In genomic region chr8:122407678-122408077, GRCm38 (mm10) we compare ENCODE assay signal across 27 mouse cellular contexts. TPM values are rescaled to one million over a fixed set of nuclear protein-coding genes. Genes with fewer than 3 reads are reported as not detected.
"Had no signal": no experiment of that assay in that cellular context is flagged by ENCODE, and none has a peak within 500 bp of the region (broad histone marks: within the 10 kb centered on the region; RNA-seq: fewer than 3 reads in every experiment).

No protein-coding gene starts in this region.

- H3K9me3 ChIP-seq: kidney, embryonic 15.5 days; limb, embryonic 12.5 days; limb, embryonic 15.5 days; liver, embryonic 15.5 days; midbrain, embryonic 12.5 days; midbrain, embryonic 15.5 days; neural tube, embryonic 12.5 days; neural tube, embryonic 15.5 days had no signal

- H3K27me3 ChIP-seq: kidney, embryonic 15.5 days; limb, embryonic 12.5 days; limb, embryonic 15.5 days; liver, embryonic 15.5 days; midbrain, embryonic 12.5 days; midbrain, embryonic 15.5 days; neural tube, embryonic 12.5 days; neural tube, embryonic 15.5 days had no signal

- H3K4me1 ChIP-seq: kidney, embryonic 15.5 days; limb, embryonic 12.5 days; limb, embryonic 15.5 days; midbrain, embryonic 12.5 days; midbrain, embryonic 15.5 days; neural tube, embryonic 12.5 days; neural tube, embryonic 15.5 days had no signal

- H3K4me2 ChIP-seq: kidney, embryonic 15.5 days; limb, embryonic 12.5 days; limb, embryonic 15.5 days; liver, embryonic 15.5 days; lung, embryonic 14.5 days; midbrain, embryonic 12.5 days; midbrain, embryonic 15.5 days; neural tube, embryonic 12.5 days; neural tube, embryonic 15.5 days had no signal

- H3K9ac ChIP-seq: kidney, embryonic 15.5 days; limb, embryonic 12.5 days; limb, embryonic 15.5 days; liver, embryonic 15.5 days; lung, embryonic 14.5 days; midbrain, embryonic 12.5 days; midbrain, embryonic 15.5 days; neural tube, embryonic 12.5 days; neural tube, embryonic 15.5 days had no signal

- DNase-seq: kidney, adult 2 months; kidney, postnatal 10 days; kidney, postnatal 36 days; left cerebral cortex, postnatal 4 days; lung, embryonic 14.5 days; right cerebral cortex, adult 18-20 months; right cerebral cortex, postnatal 14 days; right cerebral cortex, postnatal 4 days; spleen, adult 18-20 months; thymus, adult 18-20 months; thymus, postnatal 36 days had no signal

- H3K4me3 ChIP-seq: kidney, embryonic 15.5 days; limb, embryonic 12.5 days; limb, embryonic 15.5 days; liver, embryonic 15.5 days; midbrain, embryonic 12.5 days; midbrain, embryonic 15.5 days; neural tube, embryonic 12.5 days; neural tube, embryonic 15.5 days had no signal

- ATAC-seq: intestine, postnatal 0 days; lung, postnatal 0 days; midbrain, embryonic 15.5 days had no signal

- H3K27ac ChIP-seq: kidney, embryonic 15.5 days; limb, embryonic 12.5 days; limb, embryonic 15.5 days; liver, embryonic 15.5 days; midbrain, embryonic 12.5 days; midbrain, embryonic 15.5 days; neural tube, embryonic 12.5 days; neural tube, embryonic 15.5 days had no signal

RNA-seq across cellular contexts. Expression of gene Il17c, which starts 14.1 kb away (rescaled TPM):
- total RNA-seq: layer of hippocampus, adult 8-10 months; layer of hippocampus, postnatal 14 days; left cerebral cortex, adult 8-10 months; left cerebral cortex, postnatal 14 days had no signal
- polyA plus RNA-seq: intestine, postnatal 0 days; kidney, embryonic 15.5 days; limb, embryonic 12.5 days; liver, embryonic 15.5 days; lung, embryonic 14.5 days; lung, postnatal 0 days; midbrain, embryonic 12.5 days; midbrain, embryonic 15.5 days; neural tube, embryonic 12.5 days; neural tube, embryonic 15.5 days; stomach, embryonic 16.5 days; urinary bladder, adult 2 months had no signal

RNA-seq across cellular contexts. Expression of gene Trhr2, which starts 47.1 kb away (rescaled TPM):
- polyA plus RNA-seq: intestine, postnatal 0 days; kidney, embryonic 15.5 days; limb, embryonic 12.5 days; liver, embryonic 15.5 days; lung, embryonic 14.5 days; lung, postnatal 0 days; midbrain, embryonic 12.5 days; midbrain, embryonic 15.5 days; neural tube, embryonic 12.5 days; stomach, embryonic 16.5 days had no signal
